Mouse (Mus musculus) cerebellum, postnatal 10 days (tissue): ENCODE results near the gene Apbb2.
A peak's percentile ranks its signal among the peaks of the same experiment; 100 is the strongest.

ENCODE experiments used
- DNase-seq, 2 experiments: peaks; one replicate each; pipeline ENCODE4 v3.0.0; 2021; ENCODE audit warnings: mixed read lengths in 2 of 2

Gene Apbb2

DNA sequence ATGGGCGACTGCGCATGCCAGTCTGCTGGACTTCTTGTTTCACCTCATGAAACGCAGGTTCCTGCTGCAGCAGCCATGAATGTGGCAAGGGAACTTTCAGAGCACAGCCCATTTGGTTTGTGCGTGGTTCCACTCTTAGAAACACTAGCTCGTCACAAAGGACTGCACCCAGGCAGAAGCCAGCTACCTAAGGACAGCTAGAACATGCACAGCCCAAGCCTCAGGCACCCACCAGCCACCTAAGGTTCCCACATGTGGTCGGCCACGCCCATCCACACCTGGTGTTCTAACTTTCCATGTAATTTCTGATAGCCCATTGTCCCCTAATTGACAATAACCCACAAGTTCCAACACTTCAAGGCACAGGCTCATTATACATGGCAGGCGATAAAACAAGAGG, 102.3 kb downstream of the Apbb2 start:
- no peak for DNase-seq

DNA sequence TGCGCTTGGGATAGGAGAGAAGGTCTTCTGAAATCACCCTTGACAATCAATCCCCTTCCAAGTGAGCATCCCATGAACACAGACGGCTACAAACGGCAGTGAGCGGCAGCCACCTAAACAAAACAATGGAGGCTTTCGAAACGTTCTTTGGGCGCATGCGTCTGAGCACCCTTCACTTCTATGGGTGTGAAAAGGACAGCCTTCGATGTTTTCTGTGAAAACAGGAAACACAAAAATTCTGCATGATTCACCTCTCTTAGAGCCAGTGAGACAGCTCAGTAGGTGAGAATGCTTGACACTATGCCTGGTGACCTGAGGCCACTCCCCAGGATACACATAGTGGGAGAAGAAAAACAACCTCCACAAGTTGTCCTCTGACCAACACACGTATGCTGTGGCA, 103.3 kb downstream of the Apbb2 start:
- no peak for DNase-seq

GRCm38 (mm10) chr5:66514659-66515058, 103.9 kb downstream of the Apbb2 start:
- no peak for DNase-seq

DNA sequence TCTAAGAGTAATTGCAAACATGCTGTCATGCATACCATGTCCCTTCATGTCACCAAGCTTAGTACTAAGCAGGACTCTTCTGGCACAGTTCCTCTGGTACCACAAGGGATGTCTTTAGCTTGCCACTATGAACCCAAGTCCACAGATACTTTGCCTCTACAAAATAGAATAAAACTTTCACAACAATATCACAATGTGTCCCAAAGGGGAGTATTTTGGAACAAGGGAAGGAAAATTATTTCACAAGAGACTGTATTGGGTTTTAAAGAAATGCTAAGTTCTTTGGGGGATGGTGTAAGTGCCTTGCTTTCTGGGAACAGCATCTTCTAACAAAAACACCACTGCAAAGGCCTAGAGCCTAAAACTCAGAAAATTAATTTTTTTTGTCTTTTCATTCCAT, 105.2 kb downstream of the Apbb2 start:
- no peak for DNase-seq

GRCm38 (mm10) chr5:66512519-66512918, 106.1 kb downstream of the Apbb2 start:
- DNase-seq = no peak

GRCm38 (mm10) chr5:66510716-66511115, 107.9 kb downstream of the Apbb2 start:
- no peak for DNase-seq

GRCm38 (mm10) chr5:66509151-66509550, 109.4 kb downstream of the Apbb2 start:
- DNase-seq = no peak

DNA sequence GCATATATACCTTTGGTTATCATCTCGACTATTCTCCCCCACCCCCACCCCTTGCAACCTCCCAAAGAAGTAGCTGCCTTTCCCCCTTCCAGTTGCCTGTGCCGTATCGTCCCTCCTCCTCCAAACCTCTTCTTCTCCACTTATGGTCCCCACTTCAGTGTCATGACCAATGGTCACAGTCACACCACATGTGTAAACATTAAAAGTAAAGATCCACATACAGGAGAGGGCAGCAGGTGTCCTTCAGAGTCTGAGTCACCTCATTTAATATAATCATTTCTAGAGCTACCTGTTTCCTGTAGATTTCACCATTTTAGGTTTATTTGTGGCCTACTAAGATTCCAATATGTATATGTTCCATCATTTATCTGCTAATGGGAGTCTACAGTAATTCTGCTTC, 113.0 kb downstream of the Apbb2 start:
- DNase-seq = no peak

GRCm38 (mm10) chr5:66505071-66505470, 113.5 kb downstream of the Apbb2 start:
- DNase-seq = no peak

GRCm38 (mm10) chr5:66504434-66504747, 114.2 kb downstream of the Apbb2 start:
- no peak for DNase-seq

DNA sequence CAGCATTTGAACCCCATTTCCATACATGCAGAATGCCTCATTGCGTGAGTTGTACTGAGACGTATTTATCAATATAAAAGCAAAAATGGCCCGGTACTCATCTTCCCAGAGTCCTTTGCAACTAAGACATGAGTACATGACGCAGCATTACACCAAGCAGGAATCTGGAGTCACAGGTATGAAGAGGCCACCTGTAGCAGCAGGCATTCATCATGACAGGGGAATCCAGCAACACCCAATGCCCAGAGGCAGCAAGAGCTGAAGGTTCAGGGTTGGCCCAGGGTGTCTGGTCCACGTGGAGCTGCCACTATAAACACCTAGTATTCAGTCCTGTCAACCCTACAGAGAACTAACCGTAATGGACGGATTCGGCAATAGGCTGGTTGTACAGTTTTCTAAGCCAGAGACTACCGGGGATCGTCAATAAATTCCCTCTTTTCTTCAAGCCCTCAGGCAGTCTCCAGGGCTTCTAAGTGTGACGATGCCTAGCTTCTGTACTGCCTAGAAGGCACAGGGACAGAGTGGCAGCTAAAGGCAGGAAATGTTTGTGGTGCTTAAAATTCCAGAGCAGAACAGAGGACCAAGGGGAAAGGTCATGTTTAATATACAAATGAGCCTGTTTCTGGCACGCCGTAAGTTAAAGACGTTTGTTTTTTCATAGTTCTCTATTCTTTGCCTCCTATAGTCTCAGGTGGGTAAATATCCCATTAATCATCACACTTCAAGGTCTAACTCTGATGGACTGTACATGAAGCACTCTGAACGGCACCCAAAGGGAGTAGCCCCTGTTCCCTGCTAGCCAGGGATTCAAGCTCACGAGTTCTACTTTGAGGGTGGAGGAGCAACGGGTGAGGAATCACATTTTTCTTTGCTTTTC, 114.8 kb downstream of the Apbb2 start:
- no peak for DNase-seq

DNA sequence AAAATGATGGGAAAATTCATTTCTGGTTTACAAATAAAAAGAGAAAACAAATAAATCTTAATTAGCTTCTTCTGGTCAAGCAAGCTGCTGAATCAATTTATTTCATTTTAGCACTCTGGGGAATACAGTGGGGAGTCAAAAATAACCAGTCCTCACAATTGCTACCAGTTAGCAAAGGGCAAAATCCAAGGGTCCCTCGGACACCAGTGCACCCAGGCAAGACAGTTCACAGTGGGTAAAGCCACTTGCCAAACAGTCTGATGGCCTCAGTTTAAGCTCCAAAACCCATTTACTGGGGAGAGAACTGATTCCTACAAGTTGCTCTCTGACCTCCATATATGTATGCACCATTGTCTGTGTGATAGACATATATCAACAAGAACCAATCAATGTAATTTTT, 115.6 kb downstream of the Apbb2 start:
- no peak for DNase-seq

DNA sequence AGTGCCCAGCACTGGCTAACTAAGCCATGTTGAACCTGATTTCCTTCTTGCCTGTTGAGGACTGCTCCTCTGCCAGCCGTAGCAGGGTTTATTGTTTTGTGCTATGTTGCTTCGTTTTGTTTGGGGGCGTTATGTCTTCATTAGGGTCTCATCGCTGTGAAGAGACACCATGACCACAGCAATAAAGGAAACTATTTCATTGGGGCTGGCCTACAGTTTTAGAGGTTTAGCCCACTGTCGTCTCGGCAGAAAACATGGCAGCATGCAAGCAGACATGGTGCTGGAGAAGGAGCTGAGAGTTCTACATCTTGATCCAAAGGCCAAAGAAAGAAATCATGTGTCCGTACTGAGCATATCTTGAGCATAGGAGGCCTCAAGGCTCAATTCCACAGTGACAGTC, 119.0 kb downstream of the Apbb2 start:
- DNase-seq = no peak

DNA sequence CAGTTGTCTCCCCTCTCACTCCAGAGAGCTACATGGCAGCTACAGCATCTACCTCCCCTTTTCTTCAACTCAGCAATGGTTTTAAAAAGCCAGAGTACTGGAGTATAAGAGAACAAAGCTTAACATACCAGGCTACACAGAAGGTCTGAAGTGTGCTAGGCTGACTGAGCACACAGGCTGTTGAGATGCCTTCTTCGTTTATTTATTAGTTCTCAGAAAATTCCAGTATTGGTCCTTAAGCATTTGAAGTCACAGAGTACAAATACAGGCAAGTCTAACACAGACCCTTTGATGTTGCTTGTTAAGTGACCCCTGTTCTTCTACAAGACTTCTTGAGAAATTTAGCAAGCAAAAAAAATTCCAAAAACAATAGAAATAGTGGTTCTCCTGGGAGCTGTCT, 120.4 kb downstream of the Apbb2 start:
- DNase-seq = no peak

DNA sequence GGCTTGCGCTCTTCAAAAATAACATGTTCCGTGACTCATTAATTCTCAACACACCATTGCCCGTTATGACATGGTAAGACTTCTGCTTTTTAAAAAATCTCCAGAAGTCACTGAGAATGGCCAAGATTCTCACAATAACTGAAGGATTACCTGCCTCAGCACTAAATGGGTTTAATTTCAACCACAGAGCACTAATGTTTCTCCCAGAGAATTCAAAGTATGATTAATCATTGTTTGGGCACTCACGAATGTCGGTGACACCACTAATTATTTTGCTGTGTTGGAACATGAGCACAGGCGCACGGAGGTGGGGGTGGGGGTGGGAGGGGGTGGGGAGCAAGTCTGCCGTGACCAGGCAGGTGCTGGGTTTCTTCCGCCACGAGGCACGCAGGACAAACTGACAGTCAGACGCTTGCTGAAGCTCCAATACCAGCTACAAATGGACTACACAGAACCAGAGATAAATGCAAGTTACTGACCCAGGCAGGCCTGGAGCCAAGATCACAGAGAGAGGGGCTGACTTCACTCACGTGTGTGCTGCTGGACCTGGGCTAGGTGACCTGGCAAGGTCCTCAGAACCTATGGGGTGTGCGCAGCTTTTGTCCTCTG, 121.0 kb downstream of the Apbb2 start:
- DNase-seq = no peak

GRCm38 (mm10) chr5:66496881-66497360, 121.7 kb downstream of the Apbb2 start:
- no peak for DNase-seq

- no peak for DNase-seq
Observed at GRCm38 (mm10) chr5:66494651-66495050, 123.9 kb downstream of the Apbb2 start.

GRCm38 (mm10) chr5:66492563-66492960, 126.0 kb downstream of the Apbb2 start:
- no peak for DNase-seq

DNA sequence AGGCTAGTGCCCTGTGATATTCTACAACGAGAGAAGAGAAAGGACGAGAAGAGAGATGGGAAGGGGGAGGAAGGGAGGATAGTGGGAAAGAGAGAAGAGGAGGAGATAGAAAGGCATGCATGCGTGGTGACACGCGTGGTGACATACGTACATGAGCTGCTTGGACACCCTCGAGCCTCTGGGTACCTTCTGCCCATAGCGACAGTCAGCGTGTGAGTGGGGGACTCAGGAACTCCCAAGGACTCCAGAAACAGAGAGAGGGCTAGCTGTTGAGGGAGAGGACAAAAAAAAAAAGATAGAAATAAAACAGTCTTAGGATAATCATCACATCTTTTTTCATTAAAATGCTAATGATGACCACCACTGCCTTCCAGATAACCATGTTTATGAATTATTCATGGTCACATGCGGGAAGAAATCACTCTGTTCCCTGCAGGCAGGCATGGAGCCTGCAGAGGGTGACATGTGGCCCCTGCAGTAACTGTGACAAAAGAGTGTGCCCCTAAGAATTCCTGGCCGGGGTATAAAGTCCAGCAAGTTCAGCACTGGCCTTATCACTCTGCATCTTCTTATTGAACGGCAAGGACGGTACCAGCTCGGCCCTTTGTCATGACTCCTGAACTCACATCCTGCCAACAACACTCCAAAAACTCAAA, 126.5 kb downstream of the Apbb2 start:
- no peak for DNase-seq

GRCm38 (mm10) chr5:66486028-66486427, 132.6 kb downstream of the Apbb2 start:
- DNase-seq = no peak

DNA sequence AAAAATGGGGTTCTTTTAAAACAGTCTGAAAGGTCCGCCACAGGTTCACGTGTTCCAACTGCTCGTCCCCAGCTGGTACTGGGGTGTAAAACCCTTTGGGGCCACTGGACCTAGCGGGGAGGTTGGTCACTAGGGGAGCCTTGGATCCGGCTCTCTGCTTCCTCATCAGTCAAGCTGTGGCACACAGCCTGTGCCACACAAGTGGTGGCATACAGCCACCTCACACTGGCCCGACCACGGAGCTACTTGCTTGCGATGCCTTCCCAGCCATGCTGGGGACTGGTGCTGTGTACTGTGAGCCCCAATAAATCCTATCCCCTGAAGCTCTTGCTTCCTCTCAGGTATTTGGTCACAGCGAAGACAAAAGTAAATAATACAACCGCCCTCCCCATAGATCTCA, 142.3 kb downstream of the Apbb2 start:
- peak; percentile 34 to 56 for DNase-seq

DNA sequence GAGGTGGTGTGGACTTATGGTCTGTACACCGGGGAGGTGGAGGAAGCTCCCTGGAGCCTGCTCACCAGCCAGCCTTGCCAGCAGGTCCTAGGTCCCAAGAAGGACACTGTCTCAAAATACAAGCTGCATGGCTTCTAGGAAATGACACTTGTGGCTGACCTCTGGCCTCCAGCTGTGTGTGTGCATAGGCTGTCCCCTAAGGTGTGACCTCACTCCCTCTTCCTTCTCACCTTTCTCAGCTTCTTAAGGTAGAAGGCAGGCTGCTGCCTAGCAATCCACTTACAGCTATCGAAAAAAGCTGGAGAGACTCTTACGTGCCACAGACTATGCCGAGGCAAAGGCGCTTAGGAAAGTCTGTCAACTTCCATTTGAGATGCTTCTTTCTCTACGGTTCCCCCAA, 142.8 kb downstream of the Apbb2 start:
- DNase-seq = no peak

DNA sequence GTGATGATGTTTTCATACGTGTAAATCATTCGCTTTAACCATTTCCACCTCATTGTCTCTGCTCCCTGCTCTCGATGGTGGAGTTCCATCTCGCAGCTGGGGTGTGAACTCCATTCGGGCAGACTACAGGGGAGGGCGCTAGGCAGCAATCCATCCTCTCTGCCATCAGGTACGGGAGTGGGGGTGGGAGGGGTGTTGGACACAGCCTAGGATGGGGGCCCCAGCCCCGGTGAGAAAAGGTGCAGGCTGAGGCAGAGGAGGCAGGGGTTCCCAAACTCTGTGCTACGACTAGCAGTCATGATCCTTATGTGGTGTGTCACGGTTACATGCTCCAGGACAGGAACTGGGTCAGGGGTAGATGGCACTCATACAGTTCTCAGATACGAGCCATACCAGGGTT, 144.4 kb downstream of the Apbb2 start:
- DNase-seq = no peak

- DNase-seq = no peak
Observed at GRCm38 (mm10) chr5:66473599-66473998, 145.0 kb downstream of the Apbb2 start.
